Mouse (Mus musculus): ENCODE measurements around the gene Bcl11a.

The Bcl11a gene

DNA sequence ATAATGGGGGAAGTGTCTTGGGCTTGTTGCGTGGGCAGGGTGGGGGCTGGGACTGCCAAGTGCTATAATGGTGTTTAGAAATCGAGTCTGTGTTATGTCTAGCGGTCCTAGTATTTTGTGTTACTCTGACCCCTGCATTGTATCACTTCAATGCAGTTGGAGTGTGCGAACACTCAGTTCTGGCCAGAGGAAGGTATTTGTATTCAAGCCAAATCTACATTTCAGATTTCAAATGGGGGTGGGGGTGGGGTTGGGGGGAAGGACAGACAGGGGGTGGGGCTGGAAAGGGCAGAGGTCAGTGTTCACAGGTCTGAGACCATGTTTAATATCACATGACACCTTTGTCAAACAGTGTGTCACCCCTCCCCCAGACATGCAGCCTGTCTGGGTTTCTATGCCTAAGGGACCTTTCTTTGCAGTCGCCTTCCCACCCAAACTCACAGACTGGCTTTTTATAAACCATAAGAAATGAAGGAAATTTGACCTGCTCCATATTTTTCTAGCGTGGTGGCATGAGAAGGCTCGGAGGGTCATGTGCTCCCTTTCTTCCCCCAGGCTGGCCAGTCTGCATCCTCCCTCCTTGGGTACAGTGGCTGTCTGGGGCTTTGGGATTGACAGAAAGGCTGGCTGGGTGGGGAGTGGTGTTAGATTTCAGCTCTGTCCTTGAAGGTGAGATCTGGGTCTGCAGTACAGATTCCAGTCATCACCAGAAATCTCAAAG, 124.9 kb downstream of the Bcl11a start:
- DNase-seq (ENCODE audit: low read depth, low spot score): no peak

DNA sequence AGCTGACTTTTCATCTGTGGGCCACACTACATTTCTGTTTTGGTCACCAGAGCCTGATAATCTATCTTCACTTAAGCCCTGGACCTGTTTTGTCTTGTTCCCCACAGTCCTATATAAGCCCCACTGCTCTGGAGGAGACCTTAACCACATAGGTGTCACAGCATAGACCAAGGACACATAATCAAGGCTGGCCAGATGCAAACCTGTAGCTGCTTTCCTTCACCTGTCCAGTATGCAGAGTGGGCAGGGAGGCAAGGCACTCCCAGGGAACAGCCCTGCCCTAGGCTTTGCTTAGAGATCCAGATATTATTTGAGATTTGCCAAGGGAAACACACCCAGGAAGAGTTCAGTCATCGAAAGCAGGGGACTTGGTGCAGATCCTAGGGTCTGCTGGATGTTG, 125.6 kb downstream of the Bcl11a start:
- no peak for DNase-seq (ENCODE audit: low read depth, low spot score)

DNA sequence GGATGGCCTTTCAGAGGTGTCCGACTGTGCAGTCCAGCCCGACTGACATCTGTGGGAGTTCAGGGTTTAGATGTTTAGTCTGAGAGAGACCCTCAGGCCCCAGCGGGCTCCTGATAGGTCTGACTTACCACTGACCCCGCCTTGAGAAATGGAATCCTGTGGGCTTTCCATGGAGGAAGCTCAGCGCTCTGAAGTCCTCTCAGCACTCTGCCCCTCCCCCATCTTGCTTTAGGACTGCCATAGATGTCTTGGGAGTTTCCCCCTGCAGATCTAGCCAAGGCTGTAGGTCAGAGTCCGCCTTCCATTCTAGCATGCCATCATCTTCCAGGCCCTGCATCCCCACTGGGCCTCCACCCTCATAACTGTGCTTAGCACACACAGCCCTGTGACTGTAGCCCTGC, 131.1 kb downstream of the Bcl11a start:
- DNase-seq (ENCODE audit: low read depth, low spot score): no peak

DNA sequence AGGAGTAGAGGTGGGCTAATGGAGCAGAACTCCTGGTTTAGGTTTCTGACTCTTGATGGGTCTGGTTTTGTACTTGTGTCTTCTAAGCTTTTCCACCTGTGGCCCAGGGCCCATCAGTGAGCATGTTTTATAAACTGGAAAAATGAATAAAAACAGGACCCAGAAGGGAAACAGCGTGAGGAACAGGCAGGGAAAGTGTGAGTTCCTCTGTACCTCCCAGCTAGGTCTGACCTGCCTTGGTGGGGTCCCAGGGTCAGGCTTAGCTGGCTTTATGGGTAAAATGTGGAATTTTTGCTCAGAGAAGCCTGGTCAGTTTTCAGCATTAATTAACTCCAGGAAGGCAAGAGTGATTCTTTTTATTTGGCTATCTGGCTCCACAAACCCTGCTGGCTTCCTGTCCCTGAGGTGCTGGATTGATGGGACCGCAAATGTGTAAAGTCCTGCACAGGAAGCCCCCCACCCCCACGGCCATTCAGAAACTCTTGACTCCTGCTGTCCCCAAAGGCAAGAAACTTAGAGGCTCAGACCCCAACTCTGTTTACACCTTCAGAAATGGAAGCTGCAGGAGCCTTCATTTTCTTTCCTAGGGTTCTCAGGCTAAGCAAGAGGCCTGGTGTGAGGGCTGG, 136.8 kb downstream of the Bcl11a start:
- no peak for DNase-seq (ENCODE audit: low read depth, low spot score)

DNA sequence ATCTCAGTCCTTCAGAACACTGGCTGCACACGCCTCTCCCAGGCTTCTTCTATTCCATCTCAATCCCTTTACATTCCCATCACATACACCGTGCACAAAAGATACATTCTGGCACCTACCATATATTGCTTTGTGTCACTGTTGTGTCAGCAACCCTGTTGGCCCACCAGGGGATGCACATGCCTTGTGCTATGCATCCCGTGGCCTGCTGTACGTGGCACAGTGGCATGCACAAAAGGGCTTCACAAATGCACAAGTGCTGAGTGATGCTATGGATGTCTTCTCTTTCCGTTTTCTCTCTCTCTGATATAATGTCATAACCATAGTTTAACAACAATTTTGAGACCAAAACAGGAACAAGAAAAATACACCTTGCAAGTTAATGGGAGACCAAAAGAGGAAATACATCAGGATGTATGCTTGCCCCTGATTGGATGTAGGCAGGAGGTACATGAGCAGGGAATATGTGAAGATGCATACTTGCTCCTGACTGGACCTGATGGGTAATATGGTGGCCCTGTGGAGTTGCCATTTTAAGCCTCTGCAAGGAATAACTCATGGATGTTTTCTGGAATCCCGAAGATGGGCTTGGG, 140.0 kb downstream of the Bcl11a start:
- DNase-seq (ENCODE audit: low read depth, low spot score): no peak

DNA sequence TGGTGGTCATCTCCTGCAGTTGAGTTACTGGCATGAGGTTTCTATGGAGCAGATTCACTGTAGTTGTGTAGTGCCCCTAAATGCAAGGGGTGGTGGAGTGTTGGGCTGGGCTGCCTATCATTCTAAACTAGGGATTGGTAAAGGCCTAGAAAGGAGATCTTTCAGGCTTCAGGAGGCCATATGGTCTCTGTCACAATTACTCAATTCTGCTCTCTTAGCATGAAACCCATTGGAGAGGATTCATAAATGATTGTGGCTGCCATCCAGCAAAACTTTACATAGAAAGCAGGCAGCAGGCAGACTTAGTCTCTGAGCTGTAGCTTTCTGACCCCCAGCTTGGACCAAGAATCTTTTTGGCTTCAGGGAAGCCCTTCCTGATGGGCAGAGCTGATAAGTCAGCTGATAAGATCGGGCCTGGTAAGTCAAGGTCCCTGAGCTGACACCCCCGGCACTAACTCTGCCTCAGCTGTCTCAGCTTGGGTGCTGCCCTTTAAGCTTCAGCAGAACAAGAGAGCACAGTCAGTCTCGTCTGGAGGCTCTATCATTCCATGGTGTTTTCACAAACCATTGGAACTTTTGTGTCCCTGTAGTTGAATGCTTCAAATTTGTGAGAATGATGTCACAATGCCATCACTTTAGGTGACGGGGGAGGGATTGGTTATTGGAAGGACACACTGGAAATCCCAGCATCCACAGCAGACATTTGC, 143.9 kb downstream of the Bcl11a start:
- no peak for DNase-seq (ENCODE audit: low read depth, low spot score)
